Mouse (Mus musculus) liver, embryonic 12.5 days (tissue): Measurements from ENCODE around the gene Sun3. TPM values are rescaled to one million over a fixed set of nuclear protein-coding genes. Genes with fewer than 3 reads are reported as not detected.

Source experiments
- ATAC-seq: fragments of 200-750 bp; cut with Nextera tagmentation; 2 replicates; pipeline ENCODE4 v1.8.0; 2017; ENCODE audit warnings: moderate number of reproducible peaks, mild to moderate bottlenecking, moderate library complexity
- H3K27ac ChIP-seq: fragments of 300-500 bp; sonication (generic); 2 replicates; pipeline ENCODE4 v1.5.1; 2016; ENCODE audit warnings: mild to moderate bottlenecking
- H3K27me3 ChIP-seq: fragments of 300-500 bp; sonication (generic); replicated peaks from 2 replicates; pipeline ENCODE4 v1.6.1; 2016; ENCODE audit warnings: mild to moderate bottlenecking, moderate library complexity
- H3K36me3 ChIP-seq: fragments of 300-500 bp; sonication (generic); 2 replicates; pipeline ENCODE4 v1.6.1; 2016; ENCODE audit warnings: mild to moderate bottlenecking, moderate library complexity
- H3K4me1 ChIP-seq: fragments of 300-500 bp; sonication (generic); 2 replicates; pipeline ENCODE4 v1.6.1; 2016
- H3K4me2 ChIP-seq: fragments of 300-500 bp; sonication (generic); 2 replicates; pipeline ENCODE4 v1.6.1; 2016; ENCODE audit warnings: mild to moderate bottlenecking, moderate library complexity
- H3K4me3 ChIP-seq: fragments of 300-500 bp; sonication (generic); 2 replicates; pipeline ENCODE4 v1.5.1; 2016; ENCODE audit warnings: mild to moderate bottlenecking, moderate library complexity
- H3K9ac ChIP-seq: fragments of 300-500 bp; sonication (generic); 2 replicates; pipeline ENCODE4 v1.6.1; 2016; ENCODE audit warnings: mild to moderate bottlenecking, moderate library complexity
- H3K9me3 ChIP-seq: fragments of 300-500 bp; sonication (generic); replicated peaks from 2 replicates; pipeline ENCODE4 v1.6.1; 2016; ENCODE audit warnings: mild to moderate bottlenecking, moderate library complexity
- WGBS: fragments of 180-500 bp; shearing (Covaris S2); methylation state at CpG from one replicate; pipeline ENCODE4 v1.1.7; 2016; ENCODE audit not compliant: insufficient replicate concordance; 5-methylcytosine and 5-hydroxymethylcytosine counted together
- polyA plus RNA-seq: library from polyadenylated mRNA; unstranded; fragments of >200 nt; fragmentation: Nextera tagmentation; extraction: Ambion mirVana; gene quantifications from 2 replicates; pipeline ENCODE4 v1.2.1, GENCODE M21; 2016

Gene Sun3
- polyA plus RNA-seq: not detected in 2 replicates

- Histone ChIP-seq H3K9me3 (no peaks in the 10 kb centered on the region), H3K4me2 (peak within 1 kb of the TSS; percentile 77), H3K27ac (no peak within 1 kb of the TSS), H3K4me1 (peaks cover 13% of the 10 kb centered on the region), H3K4me3 (peak within 1 kb of the TSS; percentile 48), H3K9ac (0 out of 2 replicates have a peak within 1 kb of the TSS, but pooled peaks have one; percentile 9), H3K36me3 (no peaks in the 10 kb centered on the region), H3K27me3 (peaks cover 22% of the 10 kb centered on the region)
- 1% methylated on average over 18 of the region's 18 CpGs for WGBS
- ATAC-seq: peak; percentile 73
Observed at GRCm38 (mm10) chr11:9048703-9049060, at the start of gene Sun3. TSS of gene Sun3 (minus strand) at chr11:9048991.

DNA sequence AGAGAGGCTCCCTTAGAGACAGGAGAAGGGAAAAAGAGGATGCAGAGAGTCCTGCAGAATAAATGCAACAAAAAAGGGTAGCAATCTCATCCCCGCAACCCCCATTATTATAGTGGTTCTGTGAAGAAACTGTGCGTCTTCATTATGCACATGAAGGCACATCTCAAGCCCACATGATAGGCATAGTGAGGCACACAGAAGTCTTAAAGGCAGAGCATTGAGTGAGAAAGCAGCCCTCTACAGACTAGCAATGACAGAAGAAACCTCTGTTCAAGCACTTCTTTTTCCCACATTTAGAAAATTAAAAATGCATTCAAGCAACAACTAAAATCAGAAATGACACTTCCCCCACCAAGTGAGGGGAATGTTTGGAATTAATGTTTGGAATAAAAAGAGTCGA is 27.7 kb upstream of the Sun3 start:
- H3K9me3 ChIP-seq: no peaks in the 10 kb centered on the region
- H3K27me3 ChIP-seq: no peaks in the 10 kb centered on the region
- no peak overlapping the region for H3K4me3 ChIP-seq
- H3K4me1 ChIP-seq: no peaks in the 10 kb centered on the region
- no peak for ATAC-seq
- 78% methylated on average over 3 of the region's 3 CpGs for WGBS
- H3K4me2 ChIP-seq: no peak overlapping the region
- H3K27ac ChIP-seq: no peak overlapping the region
- no peaks in the 10 kb centered on the region for H3K36me3 ChIP-seq
- no peak overlapping the region for H3K9ac ChIP-seq

- H3K36me3 ChIP-seq: no peaks in the 10 kb centered on the region
- WGBS: 14% methylated on average over 5 of the region's 5 CpGs
- H3K27me3 ChIP-seq: no peaks in the 10 kb centered on the region
- no peaks in the 10 kb centered on the region for H3K4me1 ChIP-seq
- no peak overlapping the region for H3K4me3 ChIP-seq
- no peak overlapping the region for H3K9ac ChIP-seq
- no peaks in the 10 kb centered on the region for H3K9me3 ChIP-seq
- H3K4me2 ChIP-seq: no peak overlapping the region
- ATAC-seq: no peak
- H3K27ac ChIP-seq: no peak overlapping the region
Observed at GRCm38 (mm10) chr11:9060484-9060883, 11.7 kb upstream of the Sun3 start.

GRCm38 (mm10) chr11:9060029-9060428 is 11.2 kb upstream of the Sun3 start:
- Histone ChIP-seq H3K27ac (no peak overlapping the region), H3K9me3 (no peaks in the 10 kb centered on the region), H3K4me1 (no peaks in the 10 kb centered on the region), H3K4me3 (no peak overlapping the region), H3K9ac (no peak overlapping the region), H3K4me2 (no peak overlapping the region), H3K36me3 (no peaks in the 10 kb centered on the region), H3K27me3 (no peaks in the 10 kb centered on the region)
- 29% methylated on average over 1 of the region's 1 CpGs for WGBS
- ATAC-seq: no peak

GRCm38 (mm10) chr11:9057711-9058110 is 8.9 kb upstream of the Sun3 start:
- no peak overlapping the region for H3K9ac ChIP-seq
- H3K27ac ChIP-seq: no peak overlapping the region
- H3K9me3 ChIP-seq: no peaks in the 10 kb centered on the region
- H3K4me1 ChIP-seq: no peaks in the 10 kb centered on the region
- no peak for ATAC-seq
- no peaks in the 10 kb centered on the region for H3K27me3 ChIP-seq
- WGBS: 71% methylated on average over 4 of the region's 4 CpGs
- no peaks in the 10 kb centered on the region for H3K36me3 ChIP-seq
- H3K4me3 ChIP-seq: no peak overlapping the region
- no peak overlapping the region for H3K4me2 ChIP-seq

DNA sequence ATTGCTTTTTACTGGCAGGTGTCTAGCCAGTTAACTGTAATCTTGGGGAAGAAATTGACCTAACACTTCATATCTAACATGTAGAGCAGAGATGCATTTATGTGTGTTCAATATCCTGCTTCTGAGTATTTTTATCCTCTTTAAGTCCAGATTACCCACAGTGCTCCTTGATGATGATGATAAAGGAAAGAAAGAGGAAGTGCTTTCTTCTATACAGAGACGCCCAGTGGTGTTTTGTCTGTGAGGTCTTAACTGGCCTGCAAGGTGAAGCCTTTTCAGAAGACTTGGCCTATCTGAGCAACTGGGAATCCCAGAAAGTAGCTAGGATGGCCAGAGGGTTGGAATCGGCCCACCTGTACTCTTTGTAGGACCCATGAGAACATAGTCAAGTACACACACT is 8.1 kb upstream of the Sun3 start:
- H3K4me3 ChIP-seq: no peak overlapping the region
- ATAC-seq: no peak
- H3K9ac ChIP-seq: no peak overlapping the region
- no peaks in the 10 kb centered on the region for H3K9me3 ChIP-seq
- WGBS: 49% methylated on average over 2 of the region's 2 CpGs
- H3K36me3 ChIP-seq: no peaks in the 10 kb centered on the region
- H3K4me1 ChIP-seq: no peaks in the 10 kb centered on the region
- no peak overlapping the region for H3K4me2 ChIP-seq
- H3K27me3 ChIP-seq: no peaks in the 10 kb centered on the region
- H3K27ac ChIP-seq: no peak overlapping the region

GRCm38 (mm10) chr11:9051895-9052294 is 3.1 kb upstream of the Sun3 start:
- Histone ChIP-seq H3K4me2 (no peak overlapping the region), H3K27me3 (peaks cover 22% of the 10 kb centered on the region), H3K9ac (no peak overlapping the region), H3K27ac (no peak overlapping the region), H3K9me3 (no peaks in the 10 kb centered on the region), H3K4me1 (peaks cover 13% of the 10 kb centered on the region), H3K4me3 (no peak overlapping the region), H3K36me3 (no peaks in the 10 kb centered on the region)
- ATAC-seq: no peak
- 44% methylated on average over 2 of the region's 2 CpGs for WGBS

DNA sequence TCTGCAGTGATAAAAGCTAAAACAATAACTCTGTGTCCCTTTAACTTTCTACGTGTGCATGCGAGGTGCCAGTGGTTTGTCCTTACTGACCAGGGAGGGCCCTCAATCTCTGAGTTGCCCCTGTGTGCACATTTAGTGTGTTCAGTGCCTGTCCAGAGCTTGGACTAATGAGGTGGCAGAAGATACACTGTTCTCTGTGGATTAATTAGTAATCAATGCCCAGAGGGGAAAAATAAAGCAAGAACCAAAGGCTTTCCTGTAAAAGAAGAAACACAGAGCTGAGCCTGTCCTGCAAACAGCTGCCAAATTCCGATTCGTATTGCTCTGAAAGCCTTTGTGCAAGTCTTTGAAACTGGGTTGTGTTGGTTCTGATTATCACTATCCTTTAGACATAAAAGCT is 1.4 kb upstream of the Sun3 start:
- Histone ChIP-seq H3K27ac (no peak overlapping the region), H3K36me3 (no peaks in the 10 kb centered on the region), H3K27me3 (peaks cover 22% of the 10 kb centered on the region), H3K4me1 (peaks cover 13% of the 10 kb centered on the region), H3K9ac (no peak overlapping the region), H3K9me3 (no peaks in the 10 kb centered on the region), H3K4me3 (no peak overlapping the region), H3K4me2 (no peak overlapping the region)
- 76% methylated on average over 4 of the region's 4 CpGs for WGBS
- ATAC-seq: no peak

GRCm38 (mm10) chr11:9048011-9048702 is 634 bp downstream of the Sun3 start, which contains the start of gene Gm11992:
TSS of gene Gm11992 (plus strand) at chr11:9048594.
- 3% methylated on average over 21 of the region's 21 CpGs for WGBS
- peak; percentile 99 for ATAC-seq
- Histone ChIP-seq H3K27ac (no peak within 1 kb of the TSS), H3K4me2 (peak within 1 kb of the TSS; percentile 77), H3K36me3 (no peaks in the 10 kb centered on the region), H3K9ac (0 out of 2 replicates have a peak within 1 kb of the TSS, but pooled peaks have one; percentile 9), H3K4me3 (peak within 1 kb of the TSS; percentile 48), H3K27me3 (peaks cover 22% of the 10 kb centered on the region), H3K4me1 (peaks cover 13% of the 10 kb centered on the region), H3K9me3 (no peaks in the 10 kb centered on the region)

- Histone ChIP-seq H3K27ac (no peak overlapping the region), H3K9ac (no peak overlapping the region), H3K4me2 (no peak overlapping the region), H3K9me3 (no peaks in the 10 kb centered on the region), H3K36me3 (no peaks in the 10 kb centered on the region), H3K4me1 (peaks cover 13% of the 10 kb centered on the region), H3K4me3 (no peak overlapping the region), H3K27me3 (peaks cover 22% of the 10 kb centered on the region)
- 76% methylated on average over 5 of the region's 5 CpGs for WGBS
- no peak for ATAC-seq
Observed at GRCm38 (mm10) chr11:9047044-9047443, 1.7 kb downstream of the Sun3 start.

DNA sequence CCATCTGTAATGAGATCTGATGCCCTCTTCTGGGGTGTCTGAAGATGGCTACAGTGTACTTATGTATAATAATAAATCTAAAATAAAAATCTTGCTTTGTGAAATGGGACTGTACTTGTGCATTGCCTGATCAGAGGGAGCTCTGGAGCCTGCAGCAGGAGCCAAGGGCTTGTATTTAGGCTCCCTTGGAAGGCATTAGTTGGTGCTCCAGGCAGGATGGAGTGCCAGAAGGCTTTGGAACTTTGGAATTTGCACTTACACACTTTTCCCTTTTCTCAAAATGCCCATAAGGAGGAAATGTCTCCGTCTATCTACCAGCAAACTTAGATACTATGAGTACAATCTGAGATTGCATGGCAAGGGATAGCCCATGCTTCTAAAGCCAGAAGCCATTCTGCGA is 2.2 kb downstream of the Sun3 start:
- no peak overlapping the region for H3K9ac ChIP-seq
- H3K4me3 ChIP-seq: no peak overlapping the region
- peaks cover 13% of the 10 kb centered on the region for H3K4me1 ChIP-seq
- ATAC-seq: no peak
- no peaks in the 10 kb centered on the region for H3K9me3 ChIP-seq
- WGBS: 59% methylated on average over 2 of the region's 2 CpGs
- no peak overlapping the region for H3K4me2 ChIP-seq
- no peak overlapping the region for H3K27ac ChIP-seq
- peaks cover 22% of the 10 kb centered on the region for H3K27me3 ChIP-seq
- H3K36me3 ChIP-seq: no peaks in the 10 kb centered on the region

DNA sequence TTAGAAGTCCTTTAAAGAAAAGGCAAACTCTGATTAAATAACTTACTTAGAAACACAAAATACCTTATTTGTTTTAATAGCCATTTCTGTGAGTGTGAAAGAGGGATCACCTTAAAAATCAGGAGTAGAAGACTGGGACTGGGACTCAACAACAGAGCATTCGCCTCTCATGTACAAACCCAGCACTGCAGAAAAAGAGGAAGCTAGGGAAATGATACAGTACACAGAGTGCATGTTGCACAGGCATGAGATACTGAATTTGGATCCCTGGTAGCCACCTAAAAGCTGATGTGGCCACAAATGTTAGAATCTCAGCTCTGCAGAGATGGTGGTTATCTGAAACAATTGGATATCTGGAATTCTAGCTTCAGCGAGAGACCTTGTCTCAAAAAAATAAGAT is 17.3 kb downstream of the Sun3 start:
- H3K36me3 ChIP-seq: no peaks in the 10 kb centered on the region
- WGBS: 58% methylated on average over 2 of the region's 2 CpGs
- ATAC-seq: no peak
- no peak overlapping the region for H3K4me2 ChIP-seq
- no peaks in the 10 kb centered on the region for H3K4me1 ChIP-seq
- H3K4me3 ChIP-seq: no peak overlapping the region
- H3K9ac ChIP-seq: no peak overlapping the region
- H3K27me3 ChIP-seq: no peaks in the 10 kb centered on the region
- H3K9me3 ChIP-seq: no peaks in the 10 kb centered on the region
- no peak overlapping the region for H3K27ac ChIP-seq

GRCm38 (mm10) chr11:9025211-9025610 is 23.6 kb downstream of the Sun3 start:
- no peak overlapping the region for H3K4me3 ChIP-seq
- no peaks in the 10 kb centered on the region for H3K9me3 ChIP-seq
- no peaks in the 10 kb centered on the region for H3K27me3 ChIP-seq
- no peaks in the 10 kb centered on the region for H3K4me1 ChIP-seq
- H3K36me3 ChIP-seq: no peaks in the 10 kb centered on the region
- no peak overlapping the region for H3K4me2 ChIP-seq
- 65% methylated on average over 3 of the region's 3 CpGs for WGBS
- ATAC-seq: no peak
- no peak overlapping the region for H3K27ac ChIP-seq
- H3K9ac ChIP-seq: no peak overlapping the region
